Mouse (Mus musculus): Measurements from ENCODE around the gene Cfap61.
A peak's percentile ranks its signal among the peaks of the same experiment; 100 is the strongest.
"Not testable (repeated sequence)": the region's sequence is repeated elsewhere in the genome, so short reads cannot be mapped to it uniquely, and the experiment has no call there.

The Cfap61 gene

DNA sequence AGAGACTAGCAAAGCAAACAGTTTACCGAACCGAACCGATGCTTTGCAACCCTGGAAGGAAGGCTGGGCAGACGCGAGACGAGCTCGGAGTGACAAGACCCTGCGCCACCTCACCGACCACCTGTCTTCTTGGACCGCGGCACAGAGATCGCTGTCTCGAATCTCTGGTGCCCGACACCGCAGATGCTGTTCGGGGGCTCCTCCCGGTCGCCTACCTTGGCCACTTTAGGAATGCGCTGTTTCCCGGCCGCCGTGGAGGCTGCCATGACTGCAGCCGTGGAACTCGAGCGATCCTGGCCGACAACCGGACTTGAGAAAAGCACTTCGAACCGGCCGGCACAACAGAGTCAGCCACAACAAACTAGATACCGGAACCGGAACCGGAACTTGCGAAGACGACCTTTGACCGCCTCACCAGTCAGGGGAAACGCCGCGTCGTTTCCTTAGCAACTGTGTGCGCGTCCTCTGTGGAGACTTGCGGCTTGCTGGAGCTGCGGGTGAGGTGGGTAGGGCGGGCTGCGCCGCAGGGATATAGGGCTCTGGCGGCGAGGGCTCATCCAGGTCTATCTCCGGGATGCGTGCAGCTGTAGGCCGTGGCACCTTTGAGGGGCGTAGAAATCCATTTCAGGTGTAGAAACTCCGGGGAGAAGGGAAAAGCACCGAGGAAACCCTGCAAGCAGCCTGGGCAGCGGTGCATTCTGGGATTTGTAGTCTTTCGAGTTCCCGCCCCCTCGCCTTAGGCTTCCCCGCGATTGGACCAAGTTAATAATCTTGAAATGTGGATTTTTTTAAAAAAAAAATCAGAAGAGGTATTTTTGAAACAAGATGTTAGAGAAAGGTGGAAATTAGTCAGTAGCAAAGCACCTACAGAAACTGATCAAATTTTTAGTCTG is at the start of gene Cfap61, which contains the start of gene Crnkl1:
TSS of gene Cfap61 (plus strand) at position 446 of the 893 bp plus-strand sequence.
TSS of gene Crnkl1 (minus strand) at position 676 of the 893 bp plus-strand sequence.
- peak; percentile 86 to 89 for DNase-seq

DNA sequence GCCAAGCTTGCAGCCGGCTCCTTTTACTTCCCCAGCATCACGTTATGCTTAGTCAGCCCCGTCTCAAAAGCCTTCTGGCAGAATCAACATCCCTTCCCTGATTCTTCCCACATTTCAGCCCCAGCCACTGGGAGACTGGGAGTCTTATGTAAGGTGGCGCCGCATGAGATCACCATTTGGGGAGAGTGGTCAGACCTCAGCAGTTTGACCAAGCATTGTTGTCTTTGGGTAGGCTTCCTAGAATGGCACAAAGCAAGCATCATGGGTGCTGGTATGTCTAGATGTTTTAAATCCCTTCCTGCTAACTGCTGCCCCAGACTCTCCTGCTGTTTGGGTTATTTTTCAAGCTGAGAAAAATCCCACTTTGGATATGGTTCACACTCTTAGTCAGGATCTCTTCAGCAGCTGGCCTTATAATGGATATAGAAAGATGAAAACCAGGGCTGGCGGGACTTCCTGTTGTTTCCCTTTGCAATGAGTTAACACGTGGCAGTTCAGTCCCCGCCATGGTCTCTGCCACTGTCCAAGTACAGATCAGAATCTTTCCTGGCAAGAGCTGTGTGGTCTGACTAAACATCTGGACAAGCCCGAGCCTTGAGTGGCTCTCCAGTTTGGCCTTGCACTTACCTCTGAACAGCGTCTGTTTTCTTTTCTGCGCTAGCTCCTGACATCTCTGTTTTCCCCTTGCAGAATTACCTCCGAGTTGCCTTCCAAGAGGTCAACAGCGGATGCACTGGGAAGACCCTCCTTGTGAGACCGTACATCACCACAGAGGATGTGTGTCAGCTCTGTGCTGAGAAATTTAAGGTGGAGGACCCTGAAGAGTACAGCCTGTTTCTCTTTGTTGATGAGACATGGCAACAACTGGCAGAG is 49.4 kb upstream of the Cfap61 start:
- no peak for DNase-seq

DNA sequence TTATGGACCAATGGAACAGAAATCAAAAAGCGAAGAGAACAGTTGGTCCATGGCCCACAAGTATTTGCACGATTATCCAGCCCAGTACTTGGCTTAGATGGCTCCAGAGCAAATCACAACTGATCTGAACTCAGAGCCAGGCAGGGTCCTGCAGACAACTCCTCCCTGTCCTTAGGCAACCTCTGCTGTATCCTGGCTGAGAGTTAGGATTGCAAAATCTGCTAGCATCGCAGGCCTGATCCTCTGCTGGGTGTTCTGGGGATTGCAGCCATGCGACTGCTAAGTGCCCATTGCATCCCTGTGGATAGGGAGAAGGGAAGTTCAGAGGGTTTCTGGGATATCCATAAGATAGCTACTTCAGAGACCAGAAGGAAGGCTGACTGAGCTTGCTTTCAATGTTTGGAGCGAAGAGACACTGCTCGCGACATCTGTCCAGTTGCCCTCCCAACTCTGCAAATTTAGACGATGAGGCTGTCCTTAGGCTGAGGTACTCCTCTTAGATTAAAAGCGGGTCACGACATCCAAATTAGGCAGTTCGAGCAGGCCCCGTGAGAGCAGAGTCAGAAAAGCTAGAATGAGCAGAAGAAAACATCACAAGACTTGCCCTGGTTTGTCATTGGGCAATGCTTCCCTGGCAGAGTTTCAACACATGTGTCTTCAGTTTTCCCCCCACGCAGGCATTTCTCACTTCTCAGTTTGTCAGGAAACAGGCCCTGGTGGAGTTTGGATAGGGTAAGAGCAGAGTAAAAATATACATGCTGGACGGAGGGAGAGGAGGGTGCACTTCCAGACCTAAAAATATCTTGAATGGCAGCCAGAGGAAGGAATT is 46.4 kb upstream of the Cfap61 start:
- no peak for DNase-seq

DNA sequence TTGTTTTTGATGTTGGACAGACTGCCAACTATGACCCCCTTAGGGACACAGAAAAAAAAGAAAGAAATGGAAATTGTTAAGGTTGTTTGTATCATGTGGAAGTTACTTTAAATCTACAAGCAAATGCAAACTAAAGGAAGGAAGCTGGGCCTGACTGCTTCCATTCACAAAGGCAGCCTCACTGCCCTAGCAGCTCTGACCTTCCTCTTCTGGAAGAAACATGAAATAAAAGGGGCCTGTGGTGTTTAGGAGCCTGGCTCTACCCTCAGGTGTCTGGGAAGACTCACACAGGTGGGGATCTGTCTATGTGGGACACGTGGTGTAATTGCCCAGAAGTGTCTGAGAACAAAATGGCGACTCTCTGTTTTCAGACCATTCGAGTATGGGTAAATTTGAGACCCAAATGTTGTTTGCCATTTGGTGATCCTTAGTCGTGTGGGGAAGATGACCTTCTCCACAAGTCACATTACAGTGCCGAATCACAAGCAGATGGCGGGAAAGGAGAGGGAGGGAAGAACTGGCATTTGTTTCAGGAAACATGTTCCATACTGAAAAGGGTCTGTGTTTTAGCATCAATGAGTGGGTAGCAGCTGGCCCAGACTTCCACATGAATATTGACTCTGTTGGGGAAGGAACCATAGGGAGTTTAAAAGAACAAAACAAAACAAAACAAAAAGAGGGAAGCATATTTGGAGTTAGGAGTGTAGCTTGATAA is 45.7 kb upstream of the Cfap61 start:
- no peak for DNase-seq

DNA sequence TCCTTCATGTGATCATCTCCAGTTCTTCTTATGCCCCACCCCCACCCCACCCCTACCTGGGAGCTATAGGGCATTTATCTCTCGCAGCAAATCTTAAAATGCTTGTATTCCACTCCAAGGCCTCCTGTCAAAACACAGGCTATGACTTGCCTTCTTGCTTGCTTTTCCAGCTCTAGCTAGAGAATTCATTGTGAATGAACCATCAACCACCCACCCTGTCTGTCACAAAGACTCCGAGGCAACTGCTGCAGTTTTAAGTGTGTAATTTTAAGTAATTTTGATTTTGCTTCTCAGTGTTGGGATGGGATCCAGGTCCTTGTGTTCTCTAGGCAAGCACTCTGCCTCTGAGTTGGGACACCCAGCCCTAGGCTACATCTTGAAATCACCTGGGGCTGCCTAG is 44.0 kb upstream of the Cfap61 start:
- DNase-seq: no peak

DNA sequence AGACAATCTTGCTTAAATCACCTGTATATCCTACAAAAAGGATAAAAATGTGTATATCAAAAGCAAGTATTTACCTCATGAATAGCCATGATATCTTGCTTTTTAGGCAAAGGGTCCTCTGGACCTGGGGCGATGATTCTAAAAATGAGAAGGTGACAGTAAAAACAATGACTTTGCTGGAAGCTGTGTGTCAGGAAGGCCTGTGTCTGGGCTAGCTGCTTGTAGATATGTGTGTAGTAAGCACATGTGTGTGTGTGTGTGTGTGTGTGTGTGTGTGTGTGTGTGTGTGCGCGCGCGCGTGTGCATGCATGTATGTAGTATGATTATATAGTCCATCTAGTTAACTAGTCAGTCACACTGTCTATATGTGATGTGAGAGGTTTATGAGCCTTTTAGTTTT is 40.8 kb upstream of the Cfap61 start:
- no peak for DNase-seq

DNA sequence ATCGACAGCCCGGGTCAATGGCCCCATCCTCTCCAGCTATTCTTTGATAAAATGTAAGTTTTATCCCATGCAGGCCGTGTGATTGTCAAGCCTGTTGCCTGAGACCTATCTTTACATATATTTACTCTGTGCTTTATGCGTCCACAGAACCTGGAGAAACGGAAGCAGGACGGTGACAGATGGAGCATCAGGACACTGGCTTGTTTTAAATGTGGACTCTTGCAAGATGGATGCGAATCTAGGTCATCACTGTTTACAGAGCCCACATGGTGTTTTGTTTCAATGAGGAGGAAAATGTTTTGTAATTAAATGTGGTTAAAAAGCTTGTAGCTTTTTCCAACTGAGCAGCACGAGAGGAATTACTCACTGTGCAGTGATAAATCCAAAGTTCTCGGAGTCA is 36.5 kb upstream of the Cfap61 start:
- no peak for DNase-seq

DNA sequence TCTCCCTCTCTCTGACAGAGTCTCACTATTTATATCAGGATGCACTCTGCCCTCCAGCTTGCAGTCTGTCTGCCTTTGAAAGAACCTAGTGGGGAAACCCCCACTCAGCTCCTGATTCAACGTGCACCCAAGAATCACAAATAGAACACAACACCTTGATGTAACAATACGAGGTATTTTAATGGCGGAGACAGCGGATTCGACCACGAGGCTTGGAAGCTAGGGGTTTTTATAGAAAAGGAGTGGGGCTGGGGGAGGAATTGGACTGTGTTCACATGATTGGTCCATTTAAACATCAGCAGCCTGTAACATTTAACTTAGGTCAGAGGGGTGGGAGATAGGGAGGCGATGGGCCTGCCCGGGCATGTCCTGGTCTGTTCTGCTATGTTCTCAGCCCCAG is 34.3 kb upstream of the Cfap61 start:
- DNase-seq: not testable (repeated sequence)

DNA sequence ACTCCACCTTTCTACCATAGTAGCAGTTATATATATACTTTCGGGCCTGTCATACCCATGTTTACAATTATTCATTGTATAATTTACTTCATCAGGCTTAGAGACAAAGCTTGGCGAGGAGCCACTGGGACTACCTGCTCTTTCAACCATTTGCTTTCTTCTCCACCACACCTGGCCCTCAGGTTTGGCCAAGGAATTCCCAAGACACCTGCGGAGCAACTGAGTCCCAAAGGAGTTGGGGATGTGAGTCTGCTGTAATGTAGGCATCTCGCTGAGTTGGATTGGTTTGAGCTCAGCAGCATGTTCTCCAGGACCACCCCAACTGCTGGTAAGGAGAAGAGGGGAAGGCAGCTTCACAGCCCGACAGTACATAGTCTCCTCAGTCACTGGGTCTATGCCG is 32.7 kb upstream of the Cfap61 start, which contains the start of gene Naa20:
TSS of gene Naa20 (plus strand) at position 239 of the 400 bp plus-strand sequence.
- no peak for DNase-seq

DNA sequence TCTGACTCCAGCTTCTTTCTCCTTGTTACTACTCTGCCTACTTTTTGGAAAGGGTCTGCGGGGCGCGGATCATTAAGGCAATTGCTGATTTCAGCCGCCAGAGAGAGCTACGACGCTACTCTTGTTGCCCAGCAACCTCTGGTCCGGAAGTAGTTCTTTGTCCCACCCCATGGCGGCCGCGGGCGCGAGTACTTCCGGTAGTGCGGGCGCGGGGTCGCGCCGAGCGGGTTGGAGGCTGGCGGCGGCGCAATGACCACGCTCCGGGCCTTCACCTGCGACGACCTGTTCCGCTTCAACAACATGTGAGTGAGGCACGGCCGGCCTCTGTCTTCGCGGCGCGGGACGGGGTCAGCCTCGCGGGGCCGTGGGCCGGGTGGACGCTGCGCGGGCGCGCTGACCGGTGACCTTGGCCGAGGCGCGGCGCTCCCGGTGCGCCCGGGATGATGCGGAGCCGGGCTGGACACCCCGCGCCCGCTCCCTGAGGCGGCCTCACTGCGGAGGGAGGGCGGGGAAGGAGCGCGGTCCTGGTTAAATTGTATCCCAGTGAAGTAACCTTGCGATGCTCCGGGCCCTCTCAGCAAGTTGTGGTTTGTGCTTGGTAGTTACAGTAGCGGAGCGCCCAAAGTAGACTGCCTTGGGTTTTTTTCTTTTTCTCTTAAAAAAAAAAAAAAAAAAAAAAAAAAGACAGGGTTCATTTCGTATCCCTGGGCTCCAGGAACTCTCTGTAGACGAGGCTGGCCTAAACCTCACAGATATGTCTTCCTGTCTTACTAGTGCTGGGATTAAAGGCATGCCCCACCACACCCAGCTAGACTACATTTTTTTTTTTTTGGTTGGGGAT is 31.3 kb upstream of the Cfap61 start:
- peak; percentile 77 to 85 for DNase-seq

DNA sequence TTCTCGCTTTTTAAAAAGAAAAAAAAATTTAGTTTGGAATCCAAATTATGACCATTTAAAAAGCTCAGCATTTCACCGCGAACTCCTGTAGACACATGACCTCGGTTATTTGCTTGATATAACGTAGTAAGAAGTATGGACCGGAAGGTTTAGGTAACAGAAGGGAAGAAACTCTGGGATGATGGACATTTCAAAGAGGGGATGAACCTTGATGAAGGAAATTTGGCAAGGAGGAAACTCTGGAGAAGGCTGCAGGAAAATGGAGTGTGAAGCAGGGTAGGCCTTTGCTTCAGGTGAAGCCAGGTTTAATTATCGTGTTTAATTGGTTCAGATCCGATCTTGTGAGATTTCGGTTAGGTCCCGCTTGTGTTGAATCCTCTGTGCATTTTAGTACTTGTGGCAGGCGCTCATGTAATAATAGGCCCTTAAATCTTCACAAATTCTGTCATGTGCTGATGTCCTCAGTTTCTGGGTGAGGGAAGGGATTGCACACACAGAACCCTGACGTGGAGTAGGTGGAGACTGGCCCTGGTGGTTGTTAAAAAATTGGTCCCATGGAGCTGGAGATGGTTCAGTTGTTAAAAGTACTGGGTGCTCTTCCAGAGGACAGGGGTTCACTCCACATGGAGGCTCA is 30.5 kb upstream of the Cfap61 start:
- DNase-seq: no peak

DNA sequence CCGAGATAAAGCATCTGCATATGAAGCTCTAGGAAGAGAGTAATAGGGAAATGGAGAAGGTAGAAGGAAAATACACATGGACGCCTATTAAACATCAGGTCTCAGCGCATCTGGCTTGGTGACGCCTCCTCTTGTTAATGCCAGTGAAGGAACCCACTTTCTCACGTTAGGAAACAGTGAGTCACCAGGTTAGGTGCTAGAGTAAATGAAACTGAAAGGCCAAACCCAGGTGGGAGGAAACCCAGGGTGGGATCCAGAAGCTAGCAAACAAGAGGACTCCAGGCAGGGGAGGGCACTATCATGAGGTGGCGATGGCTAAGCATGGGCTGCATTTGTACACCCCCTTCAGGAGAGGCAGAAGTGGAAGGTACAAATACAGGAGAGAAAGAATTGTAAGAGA is 29.4 kb upstream of the Cfap61 start:
- DNase-seq: no peak

DNA sequence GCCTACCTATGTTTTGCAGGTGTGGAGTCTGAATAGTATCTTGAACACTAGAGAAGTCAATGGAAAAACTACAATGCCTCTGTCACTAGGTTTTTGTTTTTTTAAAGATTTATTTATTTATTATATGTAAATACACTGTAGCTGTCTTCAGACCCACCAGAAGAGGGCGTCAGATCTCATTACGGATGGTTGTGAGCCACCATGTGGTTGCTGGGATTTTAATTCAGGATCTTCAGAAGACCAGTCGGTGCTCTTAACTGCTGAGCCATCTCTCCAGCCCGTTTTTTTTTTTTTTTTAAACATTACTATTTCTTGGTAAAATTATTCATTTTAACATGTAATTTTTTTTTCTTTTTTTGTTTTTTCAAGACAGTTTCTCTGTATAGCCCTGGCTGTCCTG is 28.7 kb upstream of the Cfap61 start:
- DNase-seq: not testable (repeated sequence)

DNA sequence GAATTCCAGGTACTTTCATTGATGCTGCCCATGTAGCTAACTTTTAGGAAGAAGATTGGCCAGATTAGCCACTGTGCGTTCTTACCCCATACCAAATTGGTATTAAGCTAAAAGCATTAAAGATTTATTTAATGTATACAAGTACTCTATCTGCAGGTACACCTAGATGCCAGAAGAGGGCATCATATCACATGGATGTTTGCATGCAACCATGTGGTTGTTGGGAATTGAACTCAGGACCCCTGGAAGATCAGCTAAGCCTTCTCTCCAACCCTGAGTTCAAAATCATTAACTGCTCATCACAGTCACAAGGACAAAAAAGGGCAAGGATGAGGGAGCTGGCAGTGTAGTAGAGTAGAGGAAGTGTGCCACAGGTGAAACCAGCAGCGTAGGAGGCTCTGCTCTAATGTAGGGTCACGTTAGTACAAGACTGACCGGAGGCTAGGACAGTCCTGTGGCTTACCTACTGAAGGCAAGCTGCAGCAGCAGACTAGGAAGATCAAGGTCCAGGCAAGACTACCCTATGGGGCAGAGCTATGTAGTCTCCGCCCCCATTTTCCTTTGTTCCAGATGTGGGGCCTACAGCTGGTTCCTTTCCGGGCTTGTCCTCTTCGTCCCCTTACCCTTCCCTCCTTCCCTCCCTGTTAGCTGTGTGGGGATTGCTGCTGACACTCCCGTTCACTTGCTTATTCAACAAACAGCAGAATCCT is 13.5 kb upstream of the Cfap61 start:
- DNase-seq: no peak

DNA sequence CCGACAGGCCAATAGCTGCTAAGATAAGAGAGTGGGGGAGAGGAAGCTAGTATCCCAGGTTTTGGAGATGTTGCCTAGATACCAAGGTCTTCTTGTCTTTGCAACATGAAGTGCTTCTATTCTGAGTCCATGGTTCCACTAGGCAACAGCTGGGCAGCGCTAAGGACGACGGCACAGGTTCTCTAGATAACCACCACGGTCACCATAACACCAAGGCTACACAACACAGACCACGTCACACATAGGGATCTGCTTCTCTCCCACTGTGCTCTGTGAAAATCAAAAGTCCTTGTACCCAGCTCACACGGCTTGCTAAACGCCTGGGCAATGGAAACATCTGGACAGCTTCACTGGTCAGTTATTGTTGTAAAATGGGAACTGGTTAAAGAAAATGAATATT is 2.4 kb downstream of the Cfap61 start:
- no peak for DNase-seq

DNA sequence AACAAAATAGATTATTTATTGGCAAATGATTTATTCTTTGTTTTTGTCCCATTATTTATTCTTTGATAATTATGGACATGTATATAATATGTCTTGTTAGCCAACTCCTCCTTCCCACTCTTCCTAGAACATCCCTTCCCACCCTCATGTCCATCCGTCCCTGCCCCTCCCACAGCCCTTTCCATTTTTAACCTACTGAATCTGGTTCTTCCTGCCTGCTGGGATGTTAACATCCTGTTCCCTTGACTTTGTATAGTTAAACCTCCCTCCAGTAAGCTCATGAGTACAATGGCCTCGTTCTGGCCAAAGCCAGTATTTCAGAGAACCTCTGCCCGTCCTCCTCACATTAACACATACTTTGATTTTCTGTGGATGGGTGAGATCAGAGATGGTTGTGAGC is 6.8 kb downstream of the Cfap61 start:
- DNase-seq: no peak

DNA sequence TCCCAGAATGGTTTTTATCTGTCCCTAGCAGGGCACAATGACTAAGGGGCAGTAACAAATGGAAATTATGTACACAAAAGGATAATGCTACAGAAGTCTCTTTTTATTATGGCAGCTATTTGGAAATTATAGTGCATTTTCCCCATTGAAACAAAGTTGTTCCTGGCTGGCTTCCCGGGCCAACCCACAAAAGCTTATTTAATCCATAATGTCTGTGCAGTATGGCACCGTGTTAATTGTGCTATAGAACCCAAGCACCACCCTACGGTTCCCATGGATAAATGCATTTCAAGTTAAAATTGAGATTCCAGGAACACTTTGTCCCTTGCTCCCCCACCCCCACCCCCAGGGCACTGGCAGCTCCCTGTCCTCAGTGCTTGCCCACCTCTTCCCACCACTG is 9.7 kb downstream of the Cfap61 start:
- DNase-seq: no peak

DNA sequence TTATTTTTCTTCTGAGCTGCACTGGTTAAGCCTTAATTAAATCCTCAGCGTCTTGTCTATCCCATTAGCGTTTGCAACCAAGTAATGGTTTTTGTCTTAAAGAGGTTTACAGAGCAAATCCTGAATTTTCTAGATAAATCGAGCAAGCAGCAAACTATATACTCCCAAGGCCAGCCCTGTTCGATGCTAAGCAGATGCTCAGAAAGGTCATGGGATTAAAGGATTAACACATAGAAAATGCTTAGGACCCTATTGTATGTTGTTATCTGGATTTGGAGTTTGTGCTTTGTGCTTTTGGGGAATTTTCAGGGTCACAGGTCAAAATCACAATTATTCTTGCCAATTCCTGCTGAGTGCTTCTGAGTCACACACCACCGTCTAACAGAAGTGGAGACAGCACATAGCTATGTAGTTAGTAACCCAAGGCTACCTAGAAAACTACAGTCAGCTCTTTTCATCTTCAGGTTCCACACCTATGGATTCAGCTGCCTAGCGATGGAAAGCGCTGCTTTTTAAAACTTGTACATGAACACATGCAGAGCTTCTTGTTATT is 13.9 kb downstream of the Cfap61 start:
- no peak for DNase-seq

DNA sequence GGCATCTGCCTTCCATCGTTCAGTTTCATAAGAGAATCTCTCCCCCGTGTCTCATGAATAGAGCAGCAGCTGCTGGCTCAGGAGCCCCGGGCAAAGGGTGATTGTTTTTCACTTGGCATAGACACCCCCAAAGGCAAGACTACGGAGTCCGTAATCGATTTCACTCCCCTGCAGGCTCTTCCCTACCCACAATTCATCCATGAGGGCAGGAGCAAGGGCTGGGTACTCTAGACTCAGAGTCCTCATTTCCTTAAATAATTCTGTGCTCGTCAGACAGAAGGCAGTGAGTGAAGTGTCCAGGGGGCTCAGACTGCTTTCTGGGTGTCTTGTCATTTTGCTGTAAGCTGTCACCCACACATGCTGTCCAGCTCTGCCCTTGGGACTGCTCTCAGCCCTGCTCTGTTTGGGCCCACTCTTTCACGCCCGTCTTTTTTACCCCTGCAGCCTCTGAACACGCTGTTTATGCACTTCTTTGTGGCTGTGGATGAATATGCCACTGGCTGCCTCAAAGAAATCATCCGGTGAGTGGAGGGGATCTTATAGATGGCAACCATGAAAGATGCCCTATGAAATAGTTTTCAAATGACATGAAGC is 15.0 kb downstream of the Cfap61 start:
- DNase-seq: no peak

Data from spleen, adult 18-20 months (tissue).